Mouse (Mus musculus): ENCODE data around the gene Ctla4. TPM values are rescaled to one million over a fixed set of nuclear protein-coding genes. Genes with fewer than 3 reads are reported as not detected.

The Ctla4 gene
- polyA plus RNA-seq (2014; fragmentation: Illumina TruSeq; extraction: RNeasy Lipid Tissue Mini Kit (QIAGEN cat#74804); ENCODE audit: low read depth, low replicate concordance): not detected

DNA sequence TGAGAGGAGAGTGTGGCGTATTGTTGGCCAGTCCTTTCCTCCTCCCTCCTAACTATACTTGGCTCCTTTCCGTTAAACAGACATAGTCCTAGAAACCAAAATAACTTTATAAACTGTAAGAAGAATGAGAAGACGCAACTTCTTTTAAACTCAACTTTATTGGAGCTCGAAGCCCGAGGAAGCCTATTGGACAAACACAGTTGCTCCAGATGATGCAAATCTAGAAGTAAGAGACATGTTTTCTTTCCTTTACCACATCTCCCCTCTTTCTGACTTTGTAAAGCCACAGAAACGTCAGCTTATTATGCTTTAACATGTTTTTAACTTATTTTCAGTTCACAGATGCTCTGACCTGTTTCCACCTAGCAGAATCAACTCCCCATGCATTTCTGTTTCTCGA, at the start of gene Ctla4:
Gene Ctla4 (plus strand): TSS at position 20 of the 400 bp plus-strand sequence.

Other genes with a start within 250 kb of the Ctla4 start
- gene Cd28, start 170.2 kb upstream of the Ctla4 start, polyA plus RNA-seq (2014; fragmentation: Illumina TruSeq; extraction: RNeasy Lipid Tissue Mini Kit (QIAGEN cat#74804); ENCODE audit: low read depth, low replicate concordance): 0.49 TPM
- gene Icos, start 90.9 kb downstream of the Ctla4 start, polyA plus RNA-seq (2014; fragmentation: Illumina TruSeq; extraction: RNeasy Lipid Tissue Mini Kit (QIAGEN cat#74804); ENCODE audit: low read depth, low replicate concordance): 0.16 TPM